Mouse (Mus musculus): ENCODE data around the gene Sap30bp. TPM values are rescaled to one million over a fixed set of nuclear protein-coding genes. Genes with fewer than 3 reads are reported as not detected.

Gene Sap30bp
- polyA plus RNA-seq, 1 experiment = 53.5 TPM

DNA sequence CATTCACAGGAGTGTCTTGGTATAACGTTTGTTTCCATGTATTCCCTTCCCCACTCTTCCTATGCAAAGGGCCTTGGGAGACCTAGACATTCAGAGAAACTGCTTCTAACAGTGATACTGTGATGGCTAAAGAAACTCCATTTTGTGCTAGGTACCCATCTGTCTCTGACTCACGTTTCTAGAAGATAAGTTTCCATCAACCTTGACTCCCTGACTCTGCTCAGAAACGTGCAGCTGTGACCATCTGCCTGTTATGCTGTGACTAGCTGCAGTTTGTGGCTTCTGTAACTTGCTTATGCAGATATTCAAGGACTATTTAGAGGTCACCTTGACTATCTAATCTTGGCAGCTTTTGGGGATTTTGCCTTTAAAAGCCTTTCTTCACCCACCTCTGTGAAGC, 1.8 kb upstream of the Sap30bp start:
- WGBS = 53% methylated on average over 3 of the region's 3 CpGs
- no peak overlapping the region for H3K27ac ChIP-seq (ENCODE audit: insufficient read depth, low read length)
- H3K27me3 ChIP-seq (ENCODE audit: control insufficient read depth, insufficient read depth, low read length) = no peaks in the 10 kb centered on the region
- DNase-seq = no peak
- no peak overlapping the region for H3K4me3 ChIP-seq (replicated peaks; ENCODE audit: insufficient read depth, low read depth, low read length)
- no peaks in the 10 kb centered on the region for H3K4me1 ChIP-seq (ENCODE audit: control insufficient read depth, insufficient read depth, low read length)
- no peak for TF ChIP-seq POLR2A (IDR thresholded peaks at IDR 0.05; ENCODE audit: borderline replicate concordance, insufficient read depth, low read length)
- TF ChIP-seq CTCF (IDR thresholded peaks at IDR 0.05; ENCODE audit: borderline replicate concordance, insufficient read depth, low read depth, low read length) = no peak

DNA sequence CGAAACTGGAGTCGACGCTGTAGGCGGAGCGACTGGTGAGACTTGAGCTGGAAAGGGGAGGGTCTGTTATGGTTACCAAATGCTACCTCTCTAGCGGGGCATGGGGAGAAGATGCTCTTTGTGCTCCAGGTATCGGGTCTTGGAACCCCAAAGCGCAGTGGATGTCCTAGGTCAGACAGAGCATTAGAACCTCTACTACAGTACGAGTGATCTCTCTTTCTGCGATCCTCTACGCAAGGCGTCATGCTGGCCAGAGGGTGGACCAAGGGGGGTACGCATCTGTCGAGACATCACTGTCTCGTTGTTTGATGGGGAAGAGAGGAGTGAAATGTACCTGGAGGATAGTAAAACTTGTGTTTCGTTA, 647 bp downstream of the Sap30bp start:
- H3K27ac ChIP-seq (ENCODE audit: insufficient read depth, low read length) = peak overlapping the region; percentile 8; the same call in 1 of the 2 replicates
- DNase-seq = no peak
- peak overlapping the region; percentile 95 for H3K4me3 ChIP-seq (replicated peaks; ENCODE audit: insufficient read depth, low read depth, low read length)
- WGBS = under 1% methylated on average over 16 of the region's 16 CpGs
- TF ChIP-seq CTCF (IDR thresholded peaks at IDR 0.05; ENCODE audit: borderline replicate concordance, insufficient read depth, low read depth, low read length) (no peak), POLR2A (IDR thresholded peaks at IDR 0.05; ENCODE audit: borderline replicate concordance, insufficient read depth, low read length) (no peak)
- no peaks in the 10 kb centered on the region for H3K4me1 ChIP-seq (ENCODE audit: control insufficient read depth, insufficient read depth, low read length)
- H3K27me3 ChIP-seq (ENCODE audit: control insufficient read depth, insufficient read depth, low read length) = no peaks in the 10 kb centered on the region

DNA sequence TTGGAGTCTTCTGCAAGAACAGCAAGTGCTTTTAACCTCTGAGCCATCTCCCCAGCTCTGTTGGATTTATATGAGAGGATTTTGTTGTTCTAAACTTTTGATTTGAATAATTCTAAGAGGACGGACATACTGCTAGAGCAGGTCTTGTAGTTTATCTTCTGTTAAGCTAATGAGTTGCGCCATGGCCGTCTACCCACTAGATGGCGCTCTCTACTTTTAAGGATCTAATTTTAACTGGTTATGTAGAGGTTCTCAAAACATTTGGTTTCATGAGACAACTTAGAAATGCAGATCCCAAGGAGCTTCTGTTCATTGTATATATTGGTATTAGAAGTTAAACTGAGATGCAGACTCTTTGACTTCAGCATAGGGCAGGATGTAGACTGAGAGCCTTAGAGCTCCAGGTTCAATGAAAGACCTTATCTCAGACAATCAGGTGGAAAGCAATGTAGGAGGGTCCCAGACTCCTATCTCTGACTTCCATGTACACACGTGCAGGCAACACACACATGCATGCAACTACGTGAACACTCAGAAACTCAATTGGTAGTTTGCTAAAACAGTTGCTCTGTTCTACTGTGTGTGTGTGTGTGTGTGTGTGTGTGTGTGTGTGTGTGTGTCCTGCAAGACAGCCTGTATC, 6.7 kb downstream of the Sap30bp start:
- no peak overlapping the region for H3K27ac ChIP-seq (ENCODE audit: insufficient read depth, low read length)
- TF ChIP-seq POLR2A (IDR thresholded peaks at IDR 0.05; ENCODE audit: borderline replicate concordance, insufficient read depth, low read length) (no peak), CTCF (IDR thresholded peaks at IDR 0.05; ENCODE audit: borderline replicate concordance, insufficient read depth, low read depth, low read length) (peak; percentile 63; the same call in 1 of the 2 replicates)
- no peaks in the 10 kb centered on the region for H3K27me3 ChIP-seq (ENCODE audit: control insufficient read depth, insufficient read depth, low read length)
- no peaks in the 10 kb centered on the region for H3K4me1 ChIP-seq (ENCODE audit: control insufficient read depth, insufficient read depth, low read length)
- peak; percentile 57 to 71 for DNase-seq
- 33% methylated on average over 6 of the region's 6 CpGs for WGBS
- no peak overlapping the region for H3K4me3 ChIP-seq (replicated peaks; ENCODE audit: insufficient read depth, low read depth, low read length)

DNA sequence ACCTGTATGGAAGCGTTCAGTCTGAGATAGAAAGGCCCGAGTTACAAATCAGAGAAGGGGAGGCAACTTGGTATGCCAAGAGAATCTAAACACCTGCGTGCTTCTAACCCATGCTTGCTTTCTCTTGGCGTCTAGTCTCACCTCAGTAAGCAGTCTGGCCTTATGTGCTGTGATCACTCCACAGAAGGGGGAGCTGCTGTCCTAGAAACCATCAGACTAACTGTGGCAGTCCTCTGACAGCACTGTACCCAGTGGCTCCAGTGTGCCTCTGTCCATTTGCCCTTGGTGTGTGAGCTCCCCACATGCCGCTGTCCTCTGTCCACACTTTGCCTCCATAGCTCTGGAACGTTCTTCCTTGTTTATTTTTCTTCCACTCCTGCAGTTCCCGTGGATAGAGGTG, 8.9 kb downstream of the Sap30bp start:
- 77% methylated on average over 7 of the region's 7 CpGs for WGBS
- no peak overlapping the region for H3K4me3 ChIP-seq (replicated peaks; ENCODE audit: insufficient read depth, low read depth, low read length)
- no peak overlapping the region for H3K27ac ChIP-seq (ENCODE audit: insufficient read depth, low read length)
- no peaks in the 10 kb centered on the region for H3K27me3 ChIP-seq (ENCODE audit: control insufficient read depth, insufficient read depth, low read length)
- TF ChIP-seq CTCF (IDR thresholded peaks at IDR 0.05; ENCODE audit: borderline replicate concordance, insufficient read depth, low read depth, low read length) = peak; percentile 28; the same call in 1 of the 2 replicates
- TF ChIP-seq POLR2A (IDR thresholded peaks at IDR 0.05; ENCODE audit: borderline replicate concordance, insufficient read depth, low read length) = no peak
- H3K4me1 ChIP-seq (ENCODE audit: control insufficient read depth, insufficient read depth, low read length) = no peaks in the 10 kb centered on the region
- DNase-seq = no peak

DNA sequence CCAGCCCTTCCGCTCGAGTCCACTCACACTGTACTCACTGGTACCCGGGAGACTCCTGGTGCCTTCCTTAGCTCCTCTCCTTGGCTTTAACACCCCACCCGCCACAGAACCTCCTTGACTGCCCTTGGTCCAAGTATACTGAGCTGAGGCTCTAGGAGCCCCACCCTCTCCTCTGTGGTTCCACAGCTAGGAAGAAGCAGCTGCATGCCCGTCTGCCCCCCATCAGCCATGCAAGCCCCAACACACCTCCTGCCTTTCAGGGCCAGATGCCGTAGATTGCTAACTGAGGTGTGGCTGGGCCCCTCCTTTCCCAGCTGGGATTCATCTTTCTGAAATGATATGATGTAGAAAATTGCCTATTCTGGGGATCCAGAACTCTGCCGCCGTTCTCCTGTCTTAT, 12.2 kb downstream of the Sap30bp start:
- Histone ChIP-seq H3K27ac (ENCODE audit: insufficient read depth, low read length) (no peak overlapping the region), H3K4me1 (ENCODE audit: control insufficient read depth, insufficient read depth, low read length) (no peaks in the 10 kb centered on the region), H3K4me3 (replicated peaks; ENCODE audit: insufficient read depth, low read depth, low read length) (no peak overlapping the region), H3K27me3 (ENCODE audit: control insufficient read depth, insufficient read depth, low read length) (no peaks in the 10 kb centered on the region)
- 89% methylated on average over 8 of the region's 8 CpGs for WGBS
- no peak for DNase-seq
- TF ChIP-seq POLR2A (IDR thresholded peaks at IDR 0.05; ENCODE audit: borderline replicate concordance, insufficient read depth, low read length) = no peak
- no peak for TF ChIP-seq CTCF (IDR thresholded peaks at IDR 0.05; ENCODE audit: borderline replicate concordance, insufficient read depth, low read depth, low read length)

DNA sequence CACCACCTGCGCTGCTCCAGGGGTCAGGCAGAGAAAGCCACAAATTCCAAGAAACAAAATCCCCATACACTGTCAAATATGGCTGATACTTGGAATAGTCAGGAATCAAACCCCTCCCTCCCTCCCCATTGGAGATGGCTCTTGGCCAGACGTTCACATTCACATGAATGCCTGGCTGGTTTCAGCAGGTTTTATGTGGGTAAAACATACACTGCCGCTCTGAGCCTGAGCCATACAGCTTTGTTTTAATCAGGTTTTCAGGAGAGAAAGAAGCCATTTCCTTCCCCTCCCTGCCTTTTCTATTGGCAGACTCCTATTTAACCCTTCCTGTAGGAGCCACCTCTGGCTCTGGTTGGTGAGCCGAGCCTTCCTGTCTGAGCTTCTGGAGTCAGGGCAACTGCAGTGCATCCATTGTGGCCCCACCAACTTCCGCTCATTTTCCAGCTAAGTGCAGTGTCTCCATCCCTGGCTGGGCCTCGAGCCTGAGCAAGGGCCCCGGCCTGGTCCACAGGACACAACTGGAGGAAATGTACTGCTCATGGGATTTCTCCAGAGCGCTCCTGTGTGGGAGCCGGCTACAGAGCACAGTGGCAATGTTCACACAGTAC, 13.2 kb downstream of the Sap30bp start:
- Histone ChIP-seq H3K27me3 (ENCODE audit: control insufficient read depth, insufficient read depth, low read length) (no peaks in the 10 kb centered on the region), H3K4me1 (ENCODE audit: control insufficient read depth, insufficient read depth, low read length) (no peaks in the 10 kb centered on the region), H3K27ac (ENCODE audit: insufficient read depth, low read length) (no peak overlapping the region), H3K4me3 (replicated peaks; ENCODE audit: insufficient read depth, low read depth, low read length) (no peak overlapping the region)
- TF ChIP-seq POLR2A (IDR thresholded peaks at IDR 0.05; ENCODE audit: borderline replicate concordance, insufficient read depth, low read length) (no peak), CTCF (IDR thresholded peaks at IDR 0.05; ENCODE audit: borderline replicate concordance, insufficient read depth, low read depth, low read length) (no peak)
- no peak for DNase-seq
- WGBS = 72% methylated on average over 9 of the region's 9 CpGs

DNA sequence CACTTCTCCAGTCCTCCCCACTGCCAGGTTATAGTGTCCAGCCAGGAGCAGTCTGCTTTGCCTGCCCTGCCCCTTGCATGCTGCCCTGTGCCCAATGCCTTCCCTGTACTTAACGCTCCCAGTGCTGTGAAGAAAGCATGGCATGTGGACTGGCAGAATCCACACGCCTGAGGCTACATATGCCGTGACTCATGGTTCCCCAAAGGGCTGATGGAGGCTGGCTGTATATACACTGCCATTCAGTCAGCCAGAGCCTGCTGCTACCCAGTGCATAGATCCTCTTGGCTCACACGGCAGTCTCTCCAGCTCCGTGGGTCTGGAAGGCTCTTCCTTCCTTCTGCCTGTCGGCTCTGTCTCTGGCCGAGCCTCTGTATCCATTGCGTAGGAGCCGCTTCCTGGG, 15.2 kb downstream of the Sap30bp start:
- no peak overlapping the region for H3K27ac ChIP-seq (ENCODE audit: insufficient read depth, low read length)
- 69% methylated on average over 9 of the region's 9 CpGs for WGBS
- no peaks in the 10 kb centered on the region for H3K27me3 ChIP-seq (ENCODE audit: control insufficient read depth, insufficient read depth, low read length)
- H3K4me3 ChIP-seq (replicated peaks; ENCODE audit: insufficient read depth, low read depth, low read length) = no peak overlapping the region
- no peaks in the 10 kb centered on the region for H3K4me1 ChIP-seq (ENCODE audit: control insufficient read depth, insufficient read depth, low read length)
- no peak for DNase-seq
- TF ChIP-seq POLR2A (IDR thresholded peaks at IDR 0.05; ENCODE audit: borderline replicate concordance, insufficient read depth, low read length) (no peak), CTCF (IDR thresholded peaks at IDR 0.05; ENCODE audit: borderline replicate concordance, insufficient read depth, low read depth, low read length) (no peak)

DNA sequence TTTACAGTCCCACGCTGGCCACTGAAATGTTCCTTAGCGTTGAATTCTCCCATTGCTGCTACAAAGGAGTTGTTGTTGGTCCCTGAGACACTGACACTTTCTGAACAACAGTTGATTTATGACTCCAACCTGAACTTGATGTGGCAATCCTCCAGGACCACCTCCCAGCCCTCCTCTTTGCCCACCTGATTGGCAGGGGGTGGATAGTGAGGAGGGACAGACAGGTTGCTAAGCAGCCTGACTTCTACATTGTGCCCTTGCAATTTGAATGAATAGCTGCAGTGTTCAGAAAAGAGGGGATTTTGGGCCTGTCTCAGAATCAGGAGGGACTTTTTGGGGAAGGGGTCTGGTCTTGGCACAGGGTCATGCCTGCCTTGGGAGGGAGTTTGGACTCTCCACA, 17.6 kb downstream of the Sap30bp start:
- WGBS = 69% methylated on average over 2 of the region's 2 CpGs
- H3K4me1 ChIP-seq (ENCODE audit: control insufficient read depth, insufficient read depth, low read length) = no peaks in the 10 kb centered on the region
- H3K27ac ChIP-seq (ENCODE audit: insufficient read depth, low read length) = no peak overlapping the region; the same call in 1 of the 2 replicates
- no peaks in the 10 kb centered on the region for H3K27me3 ChIP-seq (ENCODE audit: control insufficient read depth, insufficient read depth, low read length)
- TF ChIP-seq CTCF (IDR thresholded peaks at IDR 0.05; ENCODE audit: borderline replicate concordance, insufficient read depth, low read depth, low read length) (no peak), POLR2A (IDR thresholded peaks at IDR 0.05; ENCODE audit: borderline replicate concordance, insufficient read depth, low read length) (no peak)
- no peak overlapping the region for H3K4me3 ChIP-seq (replicated peaks; ENCODE audit: insufficient read depth, low read depth, low read length)
- DNase-seq = no peak
